ENCODE assay signal across 11 mouse cellular contexts in the genomic region with DNA sequence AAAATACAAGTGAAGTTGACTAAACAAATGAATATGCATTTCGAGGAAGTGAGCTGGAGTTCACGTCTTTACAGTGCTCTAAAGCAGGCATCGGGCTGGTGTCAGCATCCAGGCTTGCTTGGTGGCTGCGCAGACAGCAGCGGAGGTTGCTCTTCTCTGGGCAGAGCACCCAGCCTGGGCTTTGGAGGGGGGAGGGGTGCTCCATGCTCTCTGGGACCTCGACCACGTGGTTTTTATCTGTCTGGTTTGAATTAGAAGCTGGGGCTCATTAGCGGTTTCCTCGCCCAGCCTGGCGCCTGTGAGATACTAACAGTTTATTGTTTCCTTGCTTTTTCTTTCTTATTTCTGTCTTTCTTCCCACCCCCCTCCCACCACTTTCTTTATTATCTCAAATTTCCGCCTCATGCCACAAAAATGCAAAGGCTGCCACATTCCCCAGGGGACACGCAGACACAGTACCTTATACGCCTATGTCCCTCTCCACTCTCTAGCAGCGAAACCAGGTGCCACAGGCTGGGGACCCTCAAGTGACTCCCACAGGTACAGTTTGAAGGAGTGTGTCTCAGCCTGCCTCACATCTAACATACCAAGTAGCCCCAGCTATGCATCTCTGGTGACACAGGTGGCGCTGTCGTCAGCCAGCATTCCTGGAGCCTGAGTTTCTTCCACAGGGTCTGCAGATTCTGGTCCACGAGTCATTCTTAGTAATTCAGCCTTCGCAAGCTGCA. TPM values are rescaled to one million over a fixed set of nuclear protein-coding genes. Genes with fewer than 3 reads are reported as not detected.
DNase-seq lines count a peak whose midpoint lies in the region; ATAC-seq and TF ChIP-seq lines count a peak whose summit lies in the region.
"Had no signal": no experiment of that assay in that cellular context is flagged by ENCODE, and none has a peak within 500 bp of the region (broad histone marks: within the 10 kb centered on the region; RNA-seq: fewer than 3 reads in every experiment).

No protein-coding gene starts in this region.

- WGBS in hindbrain, postnatal 0 days: 50% methylated on average over 18 of the region's 18 CpGs
- 52% methylated on average over 18 of the region's 18 CpGs for WGBS in hindbrain, embryonic 14.5 days
- 14% methylated on average over 18 of the region's 18 CpGs for WGBS in limb, embryonic 12.5 days

- ATAC-seq in hindbrain, postnatal 0 days: no peak
- ATAC-seq in hindbrain, embryonic 14.5 days (ENCODE audit: low FRiP score): no peak
- ATAC-seq in limb, embryonic 12.5 days (ENCODE audit: insufficient number of reproducible peaks, insufficient read depth, low FRiP score, low TSS enrichment, low read depth): peak; percentile 54; the same call in 1 of the 2 replicates
- no peak for ATAC-seq in cerebellum, adult (ENCODE audit: insufficient number of reproducible peaks, low FRiP score, low TSS enrichment)

- H3K4me3 ChIP-seq in hindbrain, postnatal 0 days (ENCODE audit: low read length): no peak overlapping the region
- no peak overlapping the region for H3K4me3 ChIP-seq in hindbrain, embryonic 14.5 days (replicated peaks; ENCODE audit: low read length)
- H3K4me3 ChIP-seq in limb, embryonic 12.5 days (replicated peaks): no peak overlapping the region
- H3K4me3 ChIP-seq: hindbrain, embryonic 13.5 days; midbrain, embryonic 12.5 days; stomach, embryonic 15.5 days had no signal

- H3K9ac ChIP-seq in hindbrain, postnatal 0 days (replicated peaks; ENCODE audit: low read length): no peak overlapping the region
- no peak overlapping the region for H3K9ac ChIP-seq in hindbrain, embryonic 14.5 days
- no peak overlapping the region for H3K9ac ChIP-seq in limb, embryonic 12.5 days (replicated peaks)
- H3K9ac ChIP-seq: hindbrain, embryonic 13.5 days; midbrain, embryonic 12.5 days; stomach, embryonic 15.5 days had no signal

- H3K27me3 ChIP-seq in hindbrain, postnatal 0 days (ENCODE audit: insufficient read depth, low read length): no peaks in the 10 kb centered on the region
- H3K27me3 ChIP-seq in hindbrain, embryonic 14.5 days (ENCODE audit: control insufficient read depth, insufficient read depth, low read length): 0 out of 2 replicates have a peak, but pooled peaks cover 4% of the 10 kb centered on the region
- H3K27me3 ChIP-seq in limb, embryonic 12.5 days: no peaks in the 10 kb centered on the region
- H3K27me3 ChIP-seq: stomach, embryonic 15.5 days had no signal

- no peaks in the 10 kb centered on the region for H3K4me1 ChIP-seq in hindbrain, postnatal 0 days (ENCODE audit: insufficient read depth, low read length)
- H3K4me1 ChIP-seq in hindbrain, embryonic 14.5 days (replicated peaks; ENCODE audit: control insufficient read depth, insufficient read depth, low read length): no peaks in the 10 kb centered on the region
- peaks cover 25% of the 10 kb centered on the region for H3K4me1 ChIP-seq in limb, embryonic 12.5 days (replicated peaks)
- H3K4me1 ChIP-seq: hindbrain, embryonic 13.5 days; stomach, embryonic 15.5 days had no signal

- H3K36me3 ChIP-seq in hindbrain, postnatal 0 days (ENCODE audit: insufficient read depth, low read length): no peaks in the 10 kb centered on the region
- no peaks in the 10 kb centered on the region for H3K36me3 ChIP-seq in hindbrain, embryonic 14.5 days (replicated peaks; ENCODE audit: control insufficient read depth, insufficient read depth)
- no peaks in the 10 kb centered on the region for H3K36me3 ChIP-seq in limb, embryonic 12.5 days
- H3K36me3 ChIP-seq: hindbrain, embryonic 13.5 days; midbrain, embryonic 12.5 days; stomach, embryonic 15.5 days had no signal

- peak; percentile 66 for TF ChIP-seq CTCF in hindbrain, postnatal 0 days (IDR thresholded peaks at IDR 0.05; ENCODE audit: low read depth)

- DNase-seq in hindbrain, postnatal 0 days (ENCODE audit: low spot score): peak; percentile 63
- no peak for DNase-seq in hindbrain, embryonic 14.5 days (ENCODE audit: low spot score)
- peak; percentile 75 for DNase-seq in 3134 (ENCODE audit: extremely low read depth, insufficient read length, low spot score)
- DNase-seq in adrenal gland, postnatal 36 days: peak; percentile 31 to 50
- no peak for DNase-seq in frontal cortex, postnatal 25 days (ENCODE audit: low spot score in 2 of 2)
- DNase-seq in spleen, postnatal 10 days (ENCODE audit: low spot score in 2 of 2): no peak

- no peak overlapping the region for H3K27ac ChIP-seq in hindbrain, postnatal 0 days
- no peak overlapping the region for H3K27ac ChIP-seq in hindbrain, embryonic 14.5 days
- H3K27ac ChIP-seq in limb, embryonic 12.5 days: no peak overlapping the region; the same call in 1 of the 2 replicates
- H3K27ac ChIP-seq: hindbrain, embryonic 13.5 days; midbrain, embryonic 12.5 days; stomach, embryonic 15.5 days had no signal

- H3K4me2 ChIP-seq in hindbrain, postnatal 0 days (ENCODE audit: low read depth, low read length): no peak overlapping the region
- no peak overlapping the region for H3K4me2 ChIP-seq in hindbrain, embryonic 14.5 days (replicated peaks)
- peak overlapping the region; percentile 35 for H3K4me2 ChIP-seq in limb, embryonic 12.5 days
- H3K4me2 ChIP-seq: hindbrain, embryonic 13.5 days; midbrain, embryonic 12.5 days; stomach, embryonic 15.5 days had no signal

- no peaks in the 10 kb centered on the region for H3K9me3 ChIP-seq in hindbrain, postnatal 0 days (ENCODE audit: low read length)
- H3K9me3 ChIP-seq in hindbrain, embryonic 14.5 days (ENCODE audit: control insufficient read depth, low read length): no peaks in the 10 kb centered on the region
- no peaks in the 10 kb centered on the region for H3K9me3 ChIP-seq in limb, embryonic 12.5 days
- H3K9me3 ChIP-seq: hindbrain, embryonic 13.5 days; midbrain, embryonic 12.5 days; stomach, embryonic 15.5 days had no signal

RNA-seq across cellular contexts. Expression of gene Zbtb40, which starts 36.6 kb away (rescaled TPM):
- 8.2 and 9.1 TPM in 2 replicates for total RNA-seq in hindbrain, postnatal 0 days (2014; rRNA removed)
- 1.6 and 1.9 TPM in 2 replicates for polyA plus RNA-seq in hindbrain, postnatal 0 days (2015; fragmentation: Nextera tagmentation; extraction: Ambion mirVana)
- 4.5 and 5.0 TPM in 2 replicates for polyA plus RNA-seq in hindbrain, embryonic 14.5 days (2014; fragmentation: Nextera tagmentation; extraction: Ambion mirVana)
- total RNA-seq in adrenal gland, postnatal 36 days (2021): 10 to 100 TPM in 1 of 2 experiments, 1 to 10 TPM in 1; 7.9 to 14.0 TPM
- polyA plus RNA-seq in limb, embryonic 12.5 days (2016; fragmentation: Nextera tagmentation; extraction: Ambion mirVana): 5.3 and 6.1 TPM in 2 replicates

Comparison
In these comparisons a context has a peak if more than half of its experiments do, and no peak if none do; other contexts are left out.
1. DNase-seq: peak in hindbrain, postnatal 0 days (single experiment), 3134 (single experiment) and adrenal gland, postnatal 36 days (2 of 2); none in hindbrain, embryonic 14.5 days (single experiment), frontal cortex, postnatal 25 days (0 of 2) and spleen, postnatal 10 days (0 of 2).